Mouse (Mus musculus) layer of hippocampus, adult 8-10 months (tissue): ENCODE measurements around the gene Spaca4. TPM values are rescaled to one million over a fixed set of nuclear protein-coding genes. Genes with fewer than 3 reads are reported as not detected.

Source experiments
- DNase-seq, 2 experiments: peaks; one replicate each; pipeline ENCODE4 v3.0.0; 2022; ENCODE audit warnings: low spot score in 2 of 2
- total RNA-seq, 4 experiments: library from RNA; stranded (reverse); gene quantifications; 2 replicates each; pipeline ENCODE4 v1.2.4; 2022

Gene Spaca4
- total RNA-seq, 4 experiments from 2014 or later, result not detected

DNA sequence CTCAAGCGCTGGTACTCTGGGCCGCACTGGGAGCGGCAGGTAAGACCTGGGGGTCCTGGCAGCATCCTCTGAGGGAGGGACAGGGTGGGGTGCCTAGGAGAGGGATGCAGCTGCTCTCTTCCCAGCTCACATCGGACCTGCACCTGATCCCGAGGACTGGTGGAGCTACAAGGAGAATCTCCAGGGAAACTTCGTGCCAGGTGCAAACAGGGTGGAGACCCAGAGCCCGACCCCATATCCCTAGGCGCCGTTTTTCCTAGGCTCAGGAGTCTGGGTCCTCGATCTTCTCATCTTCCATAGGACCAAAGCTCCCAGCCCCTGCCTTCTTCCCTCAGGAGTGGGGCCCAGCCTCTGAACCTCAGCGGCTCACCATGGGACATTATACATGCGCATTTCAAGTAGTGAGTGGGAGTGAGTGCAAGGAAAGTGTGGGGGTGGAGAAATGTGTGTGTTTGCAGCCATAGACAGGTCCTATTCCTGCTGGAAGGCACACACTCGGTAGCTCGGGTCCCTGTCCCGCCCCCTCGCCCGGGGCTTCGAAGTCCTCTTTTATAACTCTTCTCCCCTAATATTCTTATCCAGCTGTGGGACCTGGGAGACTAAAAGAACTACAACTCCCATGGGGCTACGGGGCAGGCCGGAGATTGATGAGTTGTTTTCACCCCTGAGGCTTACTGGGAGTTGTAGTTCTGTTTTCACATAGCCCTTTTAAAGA lies 25.2 kb downstream of the Spaca4 start:
- peak; percentile 83 to 89 for DNase-seq

DNA sequence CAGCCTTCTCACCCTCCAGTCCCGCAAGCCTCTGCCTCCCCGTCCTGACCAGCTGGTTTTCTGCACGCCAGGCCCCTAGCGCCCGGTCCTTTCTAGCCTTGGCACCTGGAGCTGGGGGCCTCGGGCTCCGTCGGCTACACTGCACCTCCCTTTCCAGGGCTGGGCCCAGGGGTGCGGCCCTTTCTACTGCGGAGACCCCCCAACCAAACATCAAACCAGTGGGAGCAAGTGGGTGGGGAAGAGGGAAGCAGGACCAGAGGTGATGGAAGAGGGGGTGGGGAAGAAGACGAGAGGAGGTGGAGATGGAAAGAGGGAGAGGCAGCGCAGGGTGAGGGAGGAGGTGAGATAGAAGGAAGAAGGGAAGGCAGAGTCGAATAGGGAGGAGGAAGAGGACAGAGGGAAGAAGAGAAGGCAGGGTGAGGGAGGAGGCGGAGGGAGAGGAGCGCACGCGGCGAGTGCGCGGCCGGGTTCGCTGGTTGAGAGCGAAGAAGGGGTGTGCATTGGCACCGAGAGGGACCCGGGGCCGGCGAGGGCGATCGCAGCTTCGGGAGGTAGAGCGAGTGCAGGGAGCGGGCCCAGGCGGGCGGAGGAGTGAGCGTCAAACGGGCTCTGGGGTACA lies 26.0 kb downstream of the Spaca4 start, which contains the start of gene Car11:
Gene Car11 (plus strand): TSS at position 321 of the 619 bp plus-strand sequence.
- no peak for DNase-seq

DNA sequence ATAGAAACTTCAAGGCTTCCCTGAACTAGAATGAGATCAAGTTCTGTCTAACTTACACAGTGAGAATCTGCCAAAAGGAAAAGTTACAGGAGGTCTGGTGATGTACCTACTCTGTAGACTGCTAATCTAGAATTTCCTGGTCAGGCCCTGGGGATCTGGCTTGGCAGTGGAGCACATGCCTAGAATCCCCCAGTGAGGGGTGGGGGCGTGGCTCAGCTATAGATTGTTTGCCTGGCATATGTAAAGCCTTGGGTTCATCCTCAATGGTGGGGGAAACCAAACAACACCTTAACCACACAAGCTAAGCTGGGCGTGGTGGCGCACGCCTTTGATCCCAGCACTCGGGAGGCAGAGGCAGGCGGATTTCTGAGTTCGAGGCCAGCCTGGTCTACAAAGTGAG lies 27.7 kb downstream of the Spaca4 start:
- DNase-seq, result no peak

DNA sequence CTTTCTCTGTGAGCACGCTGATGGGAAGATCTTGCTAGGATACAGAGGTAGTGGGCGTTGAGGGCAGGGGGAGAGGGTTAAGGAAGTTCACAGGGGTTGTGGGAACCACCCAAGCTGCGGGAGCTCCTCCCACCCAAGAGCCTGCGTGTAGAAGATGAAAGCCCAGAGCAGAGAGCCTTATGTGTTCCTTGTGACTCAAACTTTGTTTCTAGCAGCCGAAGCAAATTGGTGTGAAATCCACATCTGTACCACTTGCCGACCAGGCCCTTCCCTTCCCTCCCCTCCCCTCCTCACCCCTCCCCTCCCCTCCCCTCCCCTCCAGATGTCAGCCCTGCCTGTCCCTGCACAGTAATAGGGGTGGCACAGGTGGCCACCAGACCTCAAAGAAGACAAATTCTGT lies 30.5 kb downstream of the Spaca4 start:
- no peak for DNase-seq

DNA sequence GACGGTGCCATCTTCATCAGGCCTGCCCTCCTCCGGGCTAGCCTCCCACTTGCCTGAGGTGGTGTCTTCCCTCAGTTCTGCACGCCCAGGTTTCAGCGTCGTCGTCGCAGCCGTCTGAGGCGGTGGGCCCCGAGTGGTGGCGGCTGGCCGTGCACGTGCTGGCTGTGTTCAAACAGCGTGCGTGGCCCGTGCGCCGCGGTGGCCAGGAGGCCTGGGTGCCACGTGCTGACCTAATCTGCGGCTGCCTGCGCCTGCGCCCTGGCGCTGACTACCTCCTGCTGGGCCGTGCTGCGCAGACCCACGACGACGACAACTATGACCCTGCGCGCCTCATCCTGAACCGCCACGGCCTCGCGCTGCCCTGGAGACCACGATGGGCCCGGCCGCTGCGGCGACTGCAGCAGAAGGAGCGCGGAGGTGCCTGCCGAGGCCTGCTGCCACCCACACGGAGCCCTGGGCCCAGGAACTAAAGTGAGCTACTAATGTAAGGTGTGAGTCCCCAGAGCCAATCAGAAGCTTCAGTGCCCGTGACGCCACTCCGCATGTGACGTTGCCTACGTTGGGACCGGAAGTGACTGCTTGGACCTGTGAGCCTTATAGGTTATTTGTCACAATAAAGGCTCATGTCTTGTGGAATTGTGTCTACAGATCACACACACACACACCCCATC lies 31.6 kb downstream of the Spaca4 start, which contains the start of gene Sec1:
Gene Sec1 (minus strand): TSS at position 482 of the 671 bp plus-strand sequence.
- no peak for DNase-seq

DNA sequence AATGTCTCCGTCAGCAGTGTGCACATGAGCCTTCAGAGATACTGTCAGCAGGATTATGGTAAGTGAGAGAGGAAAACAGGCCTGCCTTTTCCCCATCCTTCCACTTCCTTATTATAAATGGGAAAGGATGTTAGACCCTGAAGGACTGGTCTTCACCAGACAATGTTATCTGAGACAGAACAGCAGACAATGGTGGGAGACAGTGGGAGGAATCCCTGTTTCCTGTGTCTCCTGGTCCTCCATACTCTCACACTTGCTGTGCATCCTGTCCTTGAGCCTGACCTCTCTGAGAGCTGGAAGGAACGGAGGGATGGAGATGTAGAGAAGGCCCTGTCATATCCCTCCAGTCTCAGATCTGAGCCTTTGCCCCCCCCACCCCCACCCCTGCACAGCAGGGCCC lies 33.2 kb downstream of the Spaca4 start:
- DNase-seq, result no peak

DNA sequence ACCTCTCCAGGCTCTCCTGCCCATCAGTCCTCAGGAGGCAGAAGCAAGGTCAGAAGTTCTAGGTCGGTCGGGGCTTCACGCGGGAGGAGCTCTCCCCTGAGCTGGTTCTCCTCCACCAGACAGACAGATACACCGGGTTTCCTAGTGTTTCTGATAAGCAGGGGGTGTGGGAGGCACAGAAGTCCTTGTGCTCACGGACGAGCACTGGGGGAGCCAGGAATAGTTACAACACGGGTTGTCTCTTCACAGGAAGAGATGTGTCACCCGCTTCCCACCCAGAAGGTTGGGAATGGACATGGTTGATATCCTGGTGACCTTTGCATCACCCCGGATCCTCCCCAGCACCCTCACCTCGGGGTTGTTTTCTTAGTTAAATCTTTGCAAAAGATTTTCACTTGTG lies 35.8 kb downstream of the Spaca4 start:
- DNase-seq, result no peak

DNA sequence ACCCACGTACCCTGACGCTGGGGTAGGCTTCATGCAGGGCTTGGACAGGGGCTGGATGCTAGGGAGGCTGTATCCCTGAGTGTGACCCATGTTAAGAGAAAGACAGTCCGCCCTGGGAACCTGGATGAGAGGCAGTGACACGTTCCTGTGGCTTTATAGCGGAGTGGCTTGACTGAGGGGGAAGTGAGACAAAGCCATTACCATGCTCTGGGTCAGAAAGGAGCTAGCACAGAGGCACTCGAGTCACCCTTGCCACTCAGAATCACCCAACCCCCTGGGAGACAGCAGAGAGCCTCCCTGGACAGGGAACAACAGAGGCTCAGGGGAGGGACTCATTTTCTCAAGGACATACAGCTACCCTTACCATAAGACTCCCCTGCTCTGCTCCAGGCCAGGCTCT lies 36.5 kb downstream of the Spaca4 start:
- DNase-seq, result no peak

DNA sequence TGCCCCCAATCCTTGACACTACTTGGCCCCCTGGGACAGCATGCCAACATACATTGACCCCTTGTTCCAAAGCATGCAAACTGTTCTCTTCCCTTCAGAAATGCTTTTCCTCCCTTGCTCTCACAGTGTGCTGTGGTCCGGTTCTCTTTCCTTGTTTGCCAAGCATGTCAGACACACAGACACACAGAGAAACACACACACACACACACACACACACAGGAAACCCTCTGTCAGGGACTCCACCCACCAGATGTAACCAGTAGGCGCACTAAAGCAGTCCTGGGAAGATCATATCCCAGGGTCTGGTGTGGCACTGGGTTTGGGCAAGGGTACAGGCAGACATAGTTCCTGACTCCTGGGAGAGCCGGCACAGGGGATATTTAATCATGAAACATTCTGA lies 38.8 kb downstream of the Spaca4 start:
- no peak for DNase-seq

DNA sequence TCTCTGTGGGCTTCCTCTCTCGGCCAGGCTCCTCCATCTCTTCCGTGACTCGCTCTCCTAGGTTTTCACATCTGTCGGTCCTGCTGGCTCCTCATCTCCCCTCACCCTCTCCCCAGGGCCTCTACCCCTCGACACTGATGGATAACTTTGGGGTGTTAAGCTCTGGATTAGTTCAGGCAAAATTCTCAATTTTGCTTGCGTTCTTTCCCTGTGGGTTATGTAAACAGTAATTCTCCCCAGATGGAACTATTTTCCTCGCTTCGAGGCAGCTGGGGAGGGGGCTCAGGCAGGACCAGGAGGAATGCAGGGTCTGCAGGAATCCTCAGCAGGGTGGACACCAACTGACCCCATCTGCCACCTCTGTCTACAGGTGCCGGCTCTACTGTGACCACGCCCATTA lies 39.8 kb downstream of the Spaca4 start:
- no peak for DNase-seq

DNA sequence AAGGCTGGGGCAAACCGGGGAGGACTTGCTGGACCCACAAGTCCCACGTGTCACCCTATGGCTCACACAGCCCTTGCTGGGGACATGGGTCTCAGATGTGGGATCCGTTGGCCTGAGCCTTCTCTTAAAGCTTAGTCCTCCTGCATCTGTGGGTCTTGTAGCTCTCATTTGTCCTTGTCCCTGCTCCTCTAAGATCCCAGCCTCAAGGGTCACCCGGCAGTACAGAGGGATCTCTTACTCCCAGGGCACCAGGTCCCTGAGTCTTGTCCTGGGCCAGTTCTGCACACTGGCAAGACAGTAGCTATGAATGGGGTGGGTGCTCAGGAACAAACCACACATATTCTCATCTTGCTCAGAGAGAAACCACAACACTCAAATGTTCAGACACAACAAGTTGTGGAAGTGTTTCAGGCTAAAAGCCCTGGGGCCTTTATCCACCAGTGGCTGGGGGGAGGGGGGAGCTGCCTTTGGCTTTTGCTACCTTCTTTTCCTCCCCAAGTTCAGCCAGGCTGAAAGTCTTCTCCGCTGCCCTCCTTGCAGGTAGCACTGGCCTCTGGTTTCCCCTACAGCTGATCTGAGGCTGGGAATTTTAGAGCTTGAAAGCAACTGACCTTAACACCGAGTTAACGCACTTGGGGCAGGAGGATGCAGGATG lies 42.1 kb downstream of the Spaca4 start, which contains the start of gene Ntn5:
Gene Ntn5 (plus strand): TSS at position 627 of the 655 bp plus-strand sequence.
- no peak for DNase-seq

DNA sequence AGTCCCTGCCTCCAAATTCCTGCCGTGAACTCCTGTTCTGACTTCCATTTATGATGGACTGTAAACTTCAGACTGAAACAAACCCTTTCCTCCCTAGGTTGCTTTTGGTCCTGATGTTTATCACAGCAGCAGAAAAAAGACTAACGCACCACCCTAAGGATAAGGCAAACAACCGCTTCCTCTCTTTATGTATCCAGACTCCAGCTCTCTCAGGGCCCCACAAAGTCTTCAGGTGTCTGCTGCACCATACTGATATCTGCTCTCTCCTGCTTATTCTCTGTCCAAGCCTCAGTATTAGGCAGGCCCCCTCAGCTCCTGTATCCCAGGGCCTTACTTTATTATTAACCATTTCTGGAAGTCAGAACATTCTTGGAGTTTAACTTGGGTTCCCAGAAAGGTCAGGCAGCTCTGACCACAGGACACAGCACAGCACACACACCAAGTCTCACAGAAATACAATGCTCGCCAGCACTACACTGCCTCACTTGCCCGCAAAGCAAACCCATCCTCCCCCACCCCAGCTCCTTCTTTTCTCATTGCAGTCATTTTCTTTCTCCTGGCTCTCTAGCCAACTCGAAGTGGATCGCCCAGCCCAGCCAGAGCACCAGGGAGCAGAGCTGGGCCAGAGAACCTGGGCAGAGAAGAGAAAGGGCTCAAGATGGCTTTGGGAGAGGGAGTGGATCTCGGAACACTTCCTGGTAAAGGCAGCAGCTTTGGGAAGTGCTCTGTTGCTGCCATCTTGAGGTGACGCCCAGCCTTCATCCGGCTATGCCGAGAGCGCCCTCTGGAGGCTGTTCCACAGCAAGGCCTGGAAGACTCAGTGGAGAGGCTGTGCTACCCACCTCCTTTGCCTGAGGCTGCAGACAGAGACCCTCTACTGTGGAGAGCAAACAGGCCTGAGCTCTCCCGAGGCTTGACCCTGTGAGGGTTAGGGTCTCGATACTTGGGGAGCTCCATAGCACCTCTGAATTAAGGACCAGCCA lies 43.2 kb downstream of the Spaca4 start:
- DNase-seq, result peak; percentile 73 to 90

DNA sequence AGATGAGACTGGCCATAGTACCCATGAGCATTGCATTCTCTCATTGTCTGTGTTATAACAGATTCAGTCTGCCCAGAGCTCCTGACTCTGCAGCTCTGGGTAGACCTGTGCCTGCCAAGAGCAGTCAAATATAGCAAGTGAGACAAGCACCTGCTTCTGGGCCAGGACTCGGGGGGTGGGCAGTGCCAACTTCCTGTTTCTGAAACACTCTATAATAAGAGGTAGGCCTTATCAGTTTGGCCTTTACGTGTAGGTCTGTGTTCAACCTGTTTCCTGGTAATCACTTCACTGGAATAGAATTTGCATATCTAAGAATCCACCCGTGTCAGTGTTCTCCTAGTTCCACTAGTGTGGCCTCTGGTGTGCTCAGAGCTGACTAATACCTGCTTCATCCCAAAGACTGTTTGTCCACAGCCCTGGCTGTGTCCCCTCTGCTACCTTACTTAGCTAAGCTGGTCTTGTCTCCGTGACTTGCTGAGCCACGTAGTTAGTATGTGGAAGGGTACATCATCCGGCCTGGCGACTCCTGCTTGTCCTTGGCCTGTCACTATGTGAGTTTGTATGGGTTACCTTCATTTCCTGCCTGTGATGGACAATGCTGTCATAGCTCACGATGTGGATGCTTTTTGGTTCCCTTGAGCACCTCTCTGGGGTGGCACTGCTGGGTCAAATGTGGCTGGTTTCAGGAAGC lies 44.4 kb downstream of the Spaca4 start:
- DNase-seq, result no peak

DNA sequence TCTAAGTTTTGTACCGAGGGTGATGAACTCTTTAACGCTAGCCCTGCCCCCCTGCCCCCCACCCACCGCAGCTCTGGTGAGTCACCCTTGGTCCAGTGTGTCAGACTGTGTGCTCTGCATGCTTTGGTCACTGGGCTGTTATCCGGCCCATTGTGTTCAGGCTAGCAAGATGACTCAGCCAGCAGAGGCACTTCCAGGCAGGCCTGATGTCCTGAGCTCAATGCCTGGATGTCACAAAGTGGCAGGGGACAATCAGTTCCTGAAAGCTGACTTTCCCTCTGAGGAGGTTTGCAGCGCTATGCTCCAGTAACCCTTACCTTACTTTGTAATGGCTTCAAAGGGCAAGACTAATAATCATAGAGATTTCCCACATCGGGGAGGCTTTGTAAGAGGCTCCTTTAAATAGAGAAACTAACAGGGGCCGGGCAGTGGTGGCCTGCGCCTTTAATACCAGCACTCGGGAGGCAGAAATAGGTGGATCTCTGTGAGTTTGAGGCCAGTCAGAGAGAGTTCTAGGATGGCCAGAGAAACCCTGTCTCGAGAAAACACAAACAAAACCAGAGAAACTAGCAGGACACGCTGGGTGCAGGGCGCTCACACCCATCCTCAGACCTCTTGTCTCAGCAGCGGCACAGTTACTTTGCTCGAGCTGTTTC lies 45.5 kb downstream of the Spaca4 start:
- DNase-seq, result no peak

DNA sequence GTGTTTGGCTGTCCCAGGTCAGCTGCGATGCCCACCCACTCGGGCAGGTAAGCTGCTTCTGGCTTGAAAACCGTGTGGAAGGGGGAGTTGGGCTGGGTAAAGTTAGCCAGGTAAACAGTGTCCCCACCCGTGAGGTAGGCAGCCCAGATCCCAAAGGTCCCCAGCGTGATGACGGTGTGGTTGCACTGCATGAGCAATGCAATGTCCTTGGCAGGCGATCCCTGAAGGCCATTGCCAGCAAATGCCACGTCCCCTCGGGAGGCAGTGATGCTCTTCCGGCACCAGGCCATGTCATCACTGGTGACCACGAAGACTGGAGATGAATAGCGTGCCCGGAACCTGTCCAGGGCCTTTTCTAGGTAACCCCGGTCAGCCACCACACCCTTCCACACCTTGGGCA lies 47.1 kb downstream of the Spaca4 start:
- no peak for DNase-seq

DNA sequence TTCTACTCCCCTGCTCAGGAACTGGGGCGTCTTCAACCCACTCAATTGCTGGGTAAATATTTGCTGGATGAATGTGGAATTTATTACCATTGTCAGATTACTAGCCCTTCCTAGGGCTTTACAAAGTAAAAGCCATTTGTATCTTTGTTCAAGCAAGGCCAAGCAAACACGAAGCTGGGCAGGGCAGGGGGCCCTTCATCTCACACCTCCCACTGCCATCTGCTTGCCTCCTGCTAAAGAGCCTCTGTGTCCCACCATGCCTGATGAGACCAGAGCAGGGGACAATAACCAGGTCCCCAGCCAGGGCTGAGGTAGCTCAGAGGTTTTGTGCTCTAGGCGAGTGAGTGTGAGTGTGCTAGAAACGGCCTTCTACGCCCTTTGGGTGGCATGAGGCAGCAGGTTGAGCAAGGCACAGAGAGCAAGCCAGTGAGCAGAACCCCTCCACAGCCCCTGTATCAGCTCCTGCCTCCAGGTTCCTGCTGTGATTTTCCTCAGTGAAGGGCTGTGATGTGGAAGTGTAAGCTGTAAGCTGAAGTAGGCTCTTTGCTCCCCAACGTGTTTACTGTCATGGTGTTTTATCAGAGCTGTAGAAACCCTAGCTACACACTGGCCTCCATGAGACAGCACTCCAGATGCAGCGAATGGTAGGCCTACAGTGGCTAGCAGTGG lies 47.9 kb downstream of the Spaca4 start:
- DNase-seq, result no peak
